ENCODE assay signal across 23 mouse cellular contexts in the genomic region with DNA sequence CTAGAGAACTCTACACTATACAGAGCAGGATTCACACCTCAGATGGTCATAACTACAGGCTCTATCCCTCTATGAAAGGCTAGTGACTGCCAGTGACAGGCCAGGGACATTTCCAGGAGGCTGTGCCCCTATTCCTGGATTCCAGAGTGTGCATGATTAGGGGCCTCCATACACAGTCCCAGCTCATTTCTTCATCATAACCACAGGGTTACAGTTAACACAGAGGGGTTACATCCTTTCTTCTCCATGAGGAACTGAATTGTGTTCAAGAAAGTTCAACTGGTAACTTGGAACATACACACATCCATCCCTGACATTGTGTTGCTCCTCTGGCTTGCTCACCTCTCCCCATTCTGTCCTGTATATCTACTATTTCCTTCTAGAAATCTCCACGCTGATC. TPM values are rescaled to one million over a fixed set of nuclear protein-coding genes. Genes with fewer than 3 reads are reported as not detected.
DNase-seq lines count a peak whose midpoint lies in the region; ATAC-seq lines count a peak whose summit lies in the region.
"Had no signal": no experiment of that assay in that cellular context is flagged by ENCODE, and none has a peak within 500 bp of the region (broad histone marks: within the 10 kb centered on the region; RNA-seq: fewer than 3 reads in every experiment).

No protein-coding gene starts in this region.

- no peak for DNase-seq in embryo, embryonic 9.5 days (ENCODE audit: extremely low spot score)
- no peak for DNase-seq in adrenal gland, postnatal 25 days
- DNase-seq: adrenal gland, adult 2 months; adrenal gland, adult 8-10 months; adrenal gland, postnatal 10 days; adrenal gland, postnatal 14 days; adrenal gland, postnatal 36 days; B cell, adult 2 months; cerebellum, adult 11 months; cerebellum, adult 11-12 months; cerebellum, adult 18-20 months; cerebellum, adult 2 months had no signal

- peak; percentile 51 for ATAC-seq in granulocyte monocyte progenitor cell, adult 5-6 weeks (replicated peaks; ENCODE audit: poor library complexity, severe bottlenecking)
- ATAC-seq in megakaryocyte progenitor cell, adult 5-6 weeks (replicated peaks; ENCODE audit: poor library complexity), result peak; percentile 55
- ATAC-seq: activated CD4-positive, CD25-positive, alpha-beta regulatory T cell, adult 4 months; CD4-positive, CD25-positive, alpha-beta regulatory T cell, adult 4 months; Patski had no signal

RNA-seq across cellular contexts. Expression of gene Mepe, which starts 51.8 kb away (rescaled TPM):
- total RNA-seq in granulocyte monocyte progenitor cell, adult 5-6 weeks (2014; fragmentation: Nextera tagmentation), result not detected in 2 replicates
- not detected in 2 replicates for total RNA-seq in granulocyte monocyte progenitor cell, adult 5-6 weeks (2017)
- total RNA-seq in megakaryocyte progenitor cell, adult 5-6 weeks (2015), result not detected in 2 replicates
- total RNA-seq in megakaryocyte progenitor cell, adult 5-6 weeks (2017), result not detected in 2 replicates
- total RNA-seq in adrenal gland, postnatal 25 days (2021), result not detected in 2 replicates
- total RNA-seq: adrenal gland, adult 18-20 months; adrenal gland, adult 2 months; adrenal gland, adult 8-10 months; adrenal gland, postnatal 14 days; adrenal gland, postnatal 36 days; adrenal gland, postnatal 4 days; CH12.LX; ES-E14; G1E; MEL had no signal

RNA-seq across cellular contexts. Expression of gene Spp1, which starts 58.0 kb away (rescaled TPM):
- total RNA-seq in granulocyte monocyte progenitor cell, adult 5-6 weeks (2014; fragmentation: Nextera tagmentation), result 3.7 and 6.6 TPM in 2 replicates
- total RNA-seq in granulocyte monocyte progenitor cell, adult 5-6 weeks (2017), result 2.3 and 14.9 TPM in 2 replicates
- 9.5 and 10.5 TPM in 2 replicates for total RNA-seq in megakaryocyte progenitor cell, adult 5-6 weeks (2015)
- total RNA-seq in megakaryocyte progenitor cell, adult 5-6 weeks (2017), result 4.7 and 5.9 TPM in 2 replicates
- total RNA-seq in adrenal gland, postnatal 25 days (2021), result 343 and 454 TPM in 2 replicates
- total RNA-seq: G1E had no signal

Comparison
In these comparisons a context has a peak if more than half of its experiments do, and no peak if none do; other contexts are left out.
1. RNA of gene Spp1, which starts 58.0 kb away (total RNA-seq): 343 to 454 TPM in adrenal gland, postnatal 25 days; 4.7 to 10.5 TPM in megakaryocyte progenitor cell, adult 5-6 weeks and 2.3 to 14.9 TPM in granulocyte monocyte progenitor cell, adult 5-6 weeks; every median in the first group is over 10 times any median in the second.